Mouse (Mus musculus): ENCODE results near the gene Exoc3l4.

DNA sequence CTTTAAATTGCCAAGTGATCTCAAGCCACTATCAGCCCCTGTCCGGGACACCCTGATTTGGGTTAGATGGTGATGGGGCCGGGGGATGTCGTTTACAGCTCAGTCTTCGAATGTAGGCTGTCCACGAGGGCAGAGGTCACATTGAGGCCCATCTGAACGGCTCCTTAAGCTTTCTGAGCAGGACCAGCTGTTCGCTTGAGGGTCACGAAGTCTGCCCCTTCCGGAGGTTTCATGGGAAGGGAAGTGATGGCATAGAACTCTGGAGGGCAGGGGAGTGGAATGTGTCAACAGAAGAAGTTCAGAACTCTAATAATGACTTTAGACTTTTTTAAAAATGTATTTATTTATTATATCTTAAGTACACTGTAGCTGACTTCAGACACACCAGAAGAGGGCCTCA lies 7.7 kb downstream of the Exoc3l4 start:
- no peak for TF ChIP-seq CTCF (IDR thresholded peaks at IDR 0.05; ENCODE audit: low read depth)
- TF ChIP-seq EP300 (IDR thresholded peaks at IDR 0.05; ENCODE audit: low read depth): no peak

Data from heart, postnatal 0 days (tissue).